Mouse (Mus musculus) lung, postnatal 14 days (tissue): ENCODE data around the gene Etnk2.
"Not testable (repeated sequence)": the region's sequence is repeated elsewhere in the genome, so short reads cannot be mapped to it uniquely, and the experiment has no call there.

Source experiments
- DNase-seq: peaks from one replicate; pipeline ENCODE4 v3.0.0; 2021

Etnk2 gene

GRCm38 (mm10) chr1:133363276-133364021 is at the start of gene Etnk2:
TSS of gene Etnk2 (plus strand) at chr1:133363572.
- peak; percentile 76 for DNase-seq

GRCm38 (mm10) chr1:133314364-133314763 is 49.0 kb upstream of the Etnk2 start:
- DNase-seq = peak; percentile 78

- DNase-seq = no peak
These were observed 47.6 kb upstream of the Etnk2 start for GRCm38 (mm10) chr1:133315775-133316174.

- no peak for DNase-seq
These were observed 46.8 kb upstream of the Etnk2 start for GRCm38 (mm10) chr1:133316577-133316976.

- DNase-seq = no peak
These were observed 46.2 kb upstream of the Etnk2 start for GRCm38 (mm10) chr1:133317149-133317548.

GRCm38 (mm10) chr1:133321267-133321925 is 42.0 kb upstream of the Etnk2 start, which contains the start of gene Kiss1:
TSS of gene Kiss1 (plus strand) at chr1:133321875.
- DNase-seq = peak; percentile 59

- DNase-seq = no peak
These were observed 40.0 kb upstream of the Etnk2 start for GRCm38 (mm10) chr1:133323333-133323732.

GRCm38 (mm10) chr1:133325951-133326350 is 37.4 kb upstream of the Etnk2 start:
- no peak for DNase-seq

- no peak for DNase-seq
These were observed 36.3 kb upstream of the Etnk2 start for GRCm38 (mm10) chr1:133327094-133327493.

GRCm38 (mm10) chr1:133328299-133328795 is 35.0 kb upstream of the Etnk2 start:
- no peak for DNase-seq

- peak; percentile 62 for DNase-seq
These were observed 34.3 kb upstream of the Etnk2 start for GRCm38 (mm10) chr1:133328896-133329637.

- no peak for DNase-seq
These were observed 33.8 kb upstream of the Etnk2 start for GRCm38 (mm10) chr1:133329638-133329964.

- no peak for DNase-seq
These were observed 32.2 kb upstream of the Etnk2 start for GRCm38 (mm10) chr1:133331142-133331541.

GRCm38 (mm10) chr1:133332656-133333430 is 30.5 kb upstream of the Etnk2 start:
- no peak for DNase-seq

GRCm38 (mm10) chr1:133333937-133334336 is 29.4 kb upstream of the Etnk2 start:
- no peak for DNase-seq

GRCm38 (mm10) chr1:133340403-133340802 is 23.0 kb upstream of the Etnk2 start:
- not testable (repeated sequence) for DNase-seq

GRCm38 (mm10) chr1:133344357-133344756 is 19.0 kb upstream of the Etnk2 start:
- DNase-seq = no peak

GRCm38 (mm10) chr1:133346531-133346930 is 16.8 kb upstream of the Etnk2 start:
- DNase-seq = no peak

GRCm38 (mm10) chr1:133347226-133347625 is 16.1 kb upstream of the Etnk2 start:
- no peak for DNase-seq

- DNase-seq = no peak
These were observed 15.5 kb upstream of the Etnk2 start for GRCm38 (mm10) chr1:133347693-133348520.

GRCm38 (mm10) chr1:133350210-133350609 is 13.2 kb upstream of the Etnk2 start, which contains the start of gene Ren1:
TSS of gene Ren1 (plus strand) at chr1:133350510.
- DNase-seq = no peak

GRCm38 (mm10) chr1:133351762-133352161 is 11.6 kb upstream of the Etnk2 start:
- no peak for DNase-seq
